Mouse (Mus musculus) heart, embryonic 13.5 days (tissue): Measurements from ENCODE around the gene Prtg. TPM values are rescaled to one million over a fixed set of nuclear protein-coding genes. Genes with fewer than 3 reads are reported as not detected.

ENCODE experiments used
- ATAC-seq: fragments of 200-750 bp; cut with Nextera tagmentation; 2 replicates; pipeline ENCODE4 v1.8.0; 2017; ENCODE audit warnings: moderate TSS enrichment; ENCODE audit not compliant: insufficient number of reproducible peaks, low FRiP score, low TSS enrichment; ENCODE audit errors: extremely low read depth
- H3K27ac ChIP-seq: fragments of 300-500 bp; sonication (generic); replicated peaks from 2 replicates; pipeline ENCODE4 v1.5.1; 2015; ENCODE audit warnings: moderate library complexity, mild to moderate bottlenecking, inconsistent platforms
- H3K27me3 ChIP-seq: fragments of 300-500 bp; sonication (generic); replicated peaks from 2 replicates; pipeline ENCODE4 v1.6.1; 2015; ENCODE audit warnings: mild to moderate bottlenecking, inconsistent platforms
- H3K36me3 ChIP-seq: fragments of 300-500 bp; sonication (generic); 2 replicates; pipeline ENCODE4 v1.6.1; 2015; ENCODE audit warnings: mild to moderate bottlenecking, inconsistent platforms
- H3K4me1 ChIP-seq: fragments of 300-500 bp; sonication (generic); 2 replicates; pipeline ENCODE4 v1.6.1; 2015; ENCODE audit warnings: inconsistent platforms
- H3K4me2 ChIP-seq: fragments of 300-500 bp; sonication (generic); 2 replicates; pipeline ENCODE4 v1.6.1; 2015; ENCODE audit warnings: inconsistent platforms, mild to moderate bottlenecking, moderate library complexity
- H3K4me3 ChIP-seq: fragments of 300-500 bp; sonication (generic); 2 replicates; pipeline ENCODE4 v1.5.1; 2015; ENCODE audit warnings: moderate library complexity, mild to moderate bottlenecking, inconsistent platforms
- H3K9ac ChIP-seq: fragments of 300-500 bp; sonication (generic); 2 replicates; pipeline ENCODE4 v1.6.1; 2015; ENCODE audit warnings: inconsistent platforms, mild to moderate bottlenecking, moderate library complexity
- H3K9me3 ChIP-seq: fragments of 300-500 bp; sonication (generic); 2 replicates; pipeline ENCODE4 v1.6.1; 2016; ENCODE audit warnings: inconsistent platforms
- WGBS: fragments of 180-500 bp; shearing (Covaris S2); methylation state at CpG from one replicate; pipeline ENCODE4 v1.1.7; 2015; ENCODE audit warnings: mixed read lengths; 5-methylcytosine and 5-hydroxymethylcytosine counted together
- polyA plus RNA-seq: library from polyadenylated mRNA; unstranded; fragments of >200 nt; fragmentation: Nextera tagmentation; extraction: Ambion mirVana; gene quantifications from 2 replicates; pipeline ENCODE4 v1.2.1, GENCODE M21; 2015

Prtg gene
- polyA plus RNA-seq, 1 experiment from 2014 or later = 0.92 TPM

DNA sequence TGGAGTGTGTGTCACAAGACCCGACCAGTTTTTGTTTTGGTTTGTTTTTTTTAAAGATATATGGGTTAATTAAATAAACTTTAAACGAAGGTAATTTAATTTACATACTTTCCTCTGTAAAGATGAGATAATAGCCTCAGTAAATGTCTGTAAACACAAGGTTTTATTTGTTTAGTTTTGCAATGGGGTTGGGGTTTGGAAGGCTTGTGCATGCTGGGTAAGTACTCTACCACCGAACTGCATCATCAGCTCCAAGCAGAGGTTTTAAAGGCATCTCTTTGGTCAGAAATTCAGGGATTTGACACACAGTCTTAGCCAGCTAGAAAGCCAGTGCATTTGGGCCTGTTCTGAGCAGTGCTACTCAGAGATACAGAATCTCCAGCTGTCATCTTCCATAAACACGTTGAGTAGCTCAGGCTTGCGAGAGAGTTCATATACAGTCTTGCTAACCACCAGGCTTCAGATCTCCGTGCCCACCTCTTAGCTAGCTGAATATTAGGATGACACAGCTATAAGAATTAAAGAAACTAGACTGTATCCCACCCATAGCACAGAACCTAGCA, 31.0 kb downstream of the Prtg start:
- Histone ChIP-seq H3K4me3 (no peak overlapping the region), H3K27ac (no peak overlapping the region), H3K4me2 (no peak overlapping the region), H3K36me3 (peaks cover 2% of the 10 kb centered on the region; the same call in 1 of the 2 replicates), H3K9me3 (no peaks in the 10 kb centered on the region), H3K27me3 (no peaks in the 10 kb centered on the region), H3K9ac (no peak overlapping the region), H3K4me1 (peaks cover 46% of the 10 kb centered on the region)
- no peak for ATAC-seq
- WGBS = 62% methylated on average over 6 of the region's 6 CpGs

DNA sequence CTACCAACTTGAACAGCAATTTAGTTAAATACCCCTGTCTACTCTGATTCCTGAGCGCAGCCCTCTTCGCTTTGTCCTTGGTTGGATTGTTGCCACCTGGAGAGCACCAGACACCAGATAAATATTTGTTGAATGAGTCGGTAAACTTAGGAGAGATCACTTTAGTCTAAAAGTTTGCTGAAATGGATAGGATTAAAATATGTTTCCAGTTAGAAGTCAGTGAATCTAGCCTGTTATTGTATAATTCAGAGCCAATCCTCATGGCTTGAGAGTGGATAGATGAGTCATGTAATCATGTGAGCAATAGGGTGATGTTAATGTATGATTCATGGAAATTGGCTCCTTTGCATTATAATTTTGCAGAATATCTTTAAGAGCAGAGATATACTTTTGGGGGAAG, 31.6 kb downstream of the Prtg start:
- WGBS = 76% methylated on average over 3 of the region's 3 CpGs
- peaks cover 7% of the 10 kb centered on the region; the same call in 1 of the 2 replicates for H3K36me3 ChIP-seq
- H3K9me3 ChIP-seq = no peaks in the 10 kb centered on the region
- H3K9ac ChIP-seq = no peak overlapping the region
- H3K27me3 ChIP-seq = no peaks in the 10 kb centered on the region
- H3K4me1 ChIP-seq = peaks cover 45% of the 10 kb centered on the region
- no peak overlapping the region for H3K4me2 ChIP-seq
- no peak for ATAC-seq
- H3K27ac ChIP-seq = no peak overlapping the region
- H3K4me3 ChIP-seq = no peak overlapping the region

DNA sequence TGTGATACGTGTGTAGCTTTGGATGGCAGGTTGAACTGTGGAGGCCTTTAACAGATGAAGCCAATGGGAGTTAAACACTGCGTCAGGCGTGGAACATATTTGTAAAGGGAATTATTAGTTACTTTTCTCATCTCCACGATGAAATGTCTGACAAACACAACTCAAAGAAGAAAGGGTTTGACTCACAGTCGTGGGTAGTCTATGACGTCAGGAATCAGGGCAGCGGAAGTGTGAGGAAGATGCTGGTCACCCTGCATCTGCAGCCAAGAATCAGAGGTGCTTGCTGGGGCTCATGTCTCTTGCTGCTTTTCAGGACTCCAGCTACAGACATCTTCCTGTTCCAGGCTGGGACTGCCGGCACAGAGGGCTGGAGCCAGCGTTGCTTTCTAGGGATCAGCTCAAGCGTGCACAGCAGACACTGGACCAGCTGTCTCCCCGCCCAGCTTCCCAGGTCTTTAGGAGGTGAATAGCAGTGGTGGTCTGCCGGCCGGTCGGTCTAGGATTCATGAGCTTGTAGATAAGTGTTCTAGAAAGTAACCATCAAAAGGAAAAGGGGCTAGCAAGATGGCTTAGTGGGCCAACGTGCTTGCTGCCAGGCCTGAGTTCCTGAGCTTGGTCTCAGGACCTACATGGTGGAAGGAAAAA, 32.8 kb downstream of the Prtg start:
- Histone ChIP-seq H3K36me3 (peaks cover 8% of the 10 kb centered on the region), H3K4me1 (peaks cover 33% of the 10 kb centered on the region), H3K4me3 (no peak overlapping the region), H3K9me3 (no peaks in the 10 kb centered on the region), H3K27ac (no peak overlapping the region), H3K9ac (no peak overlapping the region), H3K27me3 (no peaks in the 10 kb centered on the region), H3K4me2 (no peak overlapping the region)
- 77% methylated on average over 15 of the region's 15 CpGs for WGBS
- no peak for ATAC-seq

- Histone ChIP-seq H3K27ac (no peak overlapping the region), H3K4me1 (no peaks in the 10 kb centered on the region), H3K9ac (no peak overlapping the region), H3K4me3 (no peak overlapping the region), H3K9me3 (no peaks in the 10 kb centered on the region), H3K36me3 (peaks cover 38% of the 10 kb centered on the region), H3K4me2 (no peak overlapping the region), H3K27me3 (no peaks in the 10 kb centered on the region)
- ATAC-seq = no peak
- WGBS = 93% methylated on average over 5 of the region's 5 CpGs
Observed at GRCm38 (mm10) chr9:72844496-72844895, 37.8 kb downstream of the Prtg start.

DNA sequence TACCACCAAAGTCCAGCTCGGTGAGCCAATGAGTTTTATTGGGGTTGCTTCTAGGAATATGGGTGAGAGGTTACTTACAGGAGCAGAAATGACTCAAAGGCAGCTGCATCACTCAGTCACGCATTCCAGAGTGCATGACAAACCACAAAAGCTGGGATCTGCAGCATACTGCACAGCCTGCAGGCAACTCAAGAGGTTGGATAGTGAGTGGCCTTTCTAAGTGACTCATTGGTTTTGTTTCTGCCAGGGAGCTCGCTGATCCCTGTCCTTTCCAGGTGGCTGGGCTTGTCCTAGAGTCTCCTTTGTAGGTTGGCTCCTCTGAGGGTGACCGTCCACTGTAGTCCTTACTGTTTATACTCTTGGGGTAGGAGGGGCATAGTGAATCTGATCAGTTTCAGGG, 39.5 kb downstream of the Prtg start:
- Histone ChIP-seq H3K36me3 (peaks cover 47% of the 10 kb centered on the region), H3K27me3 (no peaks in the 10 kb centered on the region), H3K9me3 (no peaks in the 10 kb centered on the region), H3K4me2 (no peak overlapping the region), H3K27ac (no peak overlapping the region; the same call in 1 of the 2 replicates), H3K4me1 (no peaks in the 10 kb centered on the region), H3K4me3 (no peak overlapping the region), H3K9ac (no peak overlapping the region)
- ATAC-seq = no peak
- 67% methylated on average over 4 of the region's 4 CpGs for WGBS

DNA sequence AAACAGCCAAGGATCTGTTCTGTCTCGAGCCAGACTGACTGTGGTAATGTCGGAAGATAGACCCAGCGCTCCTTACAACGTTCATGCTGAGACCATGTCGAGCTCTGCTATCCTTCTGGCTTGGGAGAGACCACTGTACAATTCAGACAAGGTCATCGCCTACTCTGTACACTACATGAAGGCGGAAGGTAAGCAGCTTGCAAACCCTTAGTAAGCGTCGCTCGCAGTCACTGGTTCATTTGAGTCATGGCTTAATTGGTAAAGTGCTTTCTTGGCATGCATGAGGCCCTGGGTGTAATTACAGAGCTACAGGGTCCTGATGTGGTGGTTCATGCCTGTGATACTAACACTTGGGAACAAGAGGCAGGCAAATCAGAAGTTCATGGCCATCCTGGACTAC, 44.9 kb downstream of the Prtg start:
- H3K27me3 ChIP-seq = no peaks in the 10 kb centered on the region
- H3K9me3 ChIP-seq = no peaks in the 10 kb centered on the region
- H3K4me1 ChIP-seq = peaks cover 12% of the 10 kb centered on the region
- no peak overlapping the region for H3K4me2 ChIP-seq
- peaks cover 35% of the 10 kb centered on the region for H3K36me3 ChIP-seq
- no peak overlapping the region for H3K27ac ChIP-seq
- H3K9ac ChIP-seq = no peak overlapping the region
- H3K4me3 ChIP-seq = no peak overlapping the region
- WGBS = 88% methylated on average over 10 of the region's 10 CpGs
- no peak for ATAC-seq

GRCm38 (mm10) chr9:72851979-72852378, 45.3 kb downstream of the Prtg start:
- WGBS = 77% methylated on average over 5 of the region's 5 CpGs
- ATAC-seq = no peak
- no peak overlapping the region for H3K4me3 ChIP-seq
- no peaks in the 10 kb centered on the region for H3K27me3 ChIP-seq
- peaks cover 35% of the 10 kb centered on the region for H3K36me3 ChIP-seq
- no peak overlapping the region for H3K9ac ChIP-seq
- no peak overlapping the region for H3K4me2 ChIP-seq
- H3K27ac ChIP-seq = no peak overlapping the region
- H3K9me3 ChIP-seq = no peaks in the 10 kb centered on the region
- H3K4me1 ChIP-seq = peaks cover 12% of the 10 kb centered on the region

DNA sequence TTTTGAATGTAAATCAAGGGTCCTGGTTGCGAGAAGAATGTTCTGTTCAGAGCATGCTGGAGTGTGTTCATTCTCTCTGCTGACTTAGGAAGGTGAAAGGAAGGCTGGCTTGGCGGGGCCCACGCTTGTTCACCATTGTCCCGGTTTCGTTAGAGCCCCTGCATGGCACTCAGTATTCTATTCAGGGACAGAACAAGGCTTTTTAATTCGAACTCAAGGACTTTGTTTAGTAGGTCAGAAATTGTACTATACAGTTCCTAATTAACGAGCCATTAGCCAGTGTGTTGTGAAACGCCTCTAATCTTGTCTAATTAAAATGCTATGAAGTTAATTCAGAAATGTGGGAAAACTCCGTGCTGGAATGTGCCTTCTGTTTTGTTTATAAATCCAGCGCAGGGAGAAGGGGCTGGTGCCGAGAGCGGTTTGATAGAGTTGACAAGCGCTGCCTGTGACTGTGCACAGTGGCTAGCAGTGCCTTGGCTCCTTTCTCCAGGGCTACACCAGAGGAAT, 47.1 kb downstream of the Prtg start:
- H3K4me1 ChIP-seq = peaks cover 12% of the 10 kb centered on the region
- no peak overlapping the region for H3K4me3 ChIP-seq
- no peaks in the 10 kb centered on the region for H3K27me3 ChIP-seq
- H3K36me3 ChIP-seq = peaks cover 41% of the 10 kb centered on the region
- peak overlapping the region; percentile 44 for H3K9ac ChIP-seq
- no peak overlapping the region; the same call in 1 of the 2 replicates for H3K27ac ChIP-seq
- ATAC-seq = no peak
- H3K9me3 ChIP-seq = no peaks in the 10 kb centered on the region
- 59% methylated on average over 13 of the region's 13 CpGs for WGBS
- H3K4me2 ChIP-seq = peak overlapping the region; percentile 32; the same call in 1 of the 2 replicates

GRCm38 (mm10) chr9:72856721-72857120, 50.0 kb downstream of the Prtg start:
- no peak overlapping the region for H3K27ac ChIP-seq
- no peaks in the 10 kb centered on the region for H3K9me3 ChIP-seq
- H3K36me3 ChIP-seq = peaks cover 25% of the 10 kb centered on the region
- no peak overlapping the region for H3K4me3 ChIP-seq
- H3K4me1 ChIP-seq = peaks cover 12% of the 10 kb centered on the region
- H3K27me3 ChIP-seq = no peaks in the 10 kb centered on the region
- WGBS = 91% methylated on average over 24 of the region's 24 CpGs
- no peak for ATAC-seq
- H3K4me2 ChIP-seq = no peak overlapping the region
- H3K9ac ChIP-seq = no peak overlapping the region

DNA sequence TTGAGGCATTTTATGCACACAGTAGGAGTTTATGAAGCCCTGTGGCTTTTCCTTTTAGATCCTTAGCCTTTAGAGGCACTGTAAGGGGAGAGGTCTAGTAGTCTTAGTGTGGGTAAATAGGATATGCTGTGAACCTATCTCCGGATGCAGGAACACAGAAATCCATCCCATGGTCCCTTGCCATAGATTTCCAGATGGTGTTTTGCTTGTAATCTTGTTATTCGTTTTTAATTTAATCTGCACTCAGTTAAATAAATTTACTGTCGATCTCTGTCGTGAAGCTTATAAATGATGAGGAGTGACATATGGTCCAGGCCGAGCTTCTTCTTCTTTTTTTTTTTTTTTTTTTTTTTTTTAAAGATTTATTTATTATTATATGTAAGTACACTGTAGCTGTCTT, 54.1 kb downstream of the Prtg start:
- 71% methylated on average over 5 of the region's 5 CpGs for WGBS
- no peaks in the 10 kb centered on the region for H3K27me3 ChIP-seq
- no peak overlapping the region for H3K4me2 ChIP-seq
- no peak for ATAC-seq
- no peak overlapping the region for H3K27ac ChIP-seq
- no peak overlapping the region for H3K4me3 ChIP-seq
- H3K9ac ChIP-seq = no peak overlapping the region
- no peaks in the 10 kb centered on the region for H3K4me1 ChIP-seq
- peaks cover 18% of the 10 kb centered on the region for H3K36me3 ChIP-seq
- no peaks in the 10 kb centered on the region for H3K9me3 ChIP-seq

GRCm38 (mm10) chr9:72861235-72861634, 54.6 kb downstream of the Prtg start:
- WGBS = 79% methylated on average over 10 of the region's 10 CpGs
- no peaks in the 10 kb centered on the region for H3K27me3 ChIP-seq
- no peak overlapping the region for H3K27ac ChIP-seq
- no peak overlapping the region for H3K9ac ChIP-seq
- no peaks in the 10 kb centered on the region for H3K9me3 ChIP-seq
- no peaks in the 10 kb centered on the region for H3K4me1 ChIP-seq
- H3K4me2 ChIP-seq = no peak overlapping the region
- peaks cover 18% of the 10 kb centered on the region for H3K36me3 ChIP-seq
- H3K4me3 ChIP-seq = no peak overlapping the region
- ATAC-seq = no peak

DNA sequence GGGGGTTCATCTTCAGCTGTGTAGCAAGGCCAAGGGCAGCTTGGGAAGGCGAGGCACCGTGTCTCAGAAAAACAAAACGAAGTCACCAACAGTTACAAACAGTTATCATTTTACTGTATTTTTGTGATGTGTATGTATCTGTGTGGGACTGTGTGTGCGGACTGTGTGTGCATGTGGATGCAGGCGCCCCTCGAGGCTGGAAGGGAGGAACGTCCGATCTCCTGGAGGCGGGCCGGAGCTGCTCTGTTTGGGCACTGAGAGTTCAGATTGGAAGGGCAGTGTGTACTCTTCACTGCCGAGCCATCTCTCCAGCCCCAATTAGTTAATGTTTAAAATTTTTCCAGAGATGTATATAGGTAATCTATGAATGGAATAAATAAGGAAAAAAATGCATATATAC, 55.5 kb downstream of the Prtg start:
- no peak for ATAC-seq

More for the DNA sequence above, 55.5 kb downstream of the Prtg start:
- no peaks in the 10 kb centered on the region for H3K9me3 ChIP-seq
- H3K4me3 ChIP-seq = no peak overlapping the region
- H3K27me3 ChIP-seq = no peaks in the 10 kb centered on the region
- H3K27ac ChIP-seq = no peak overlapping the region
- no peak overlapping the region for H3K4me2 ChIP-seq
- WGBS = 83% methylated on average over 11 of the region's 11 CpGs
- peaks cover 16% of the 10 kb centered on the region for H3K36me3 ChIP-seq
- H3K9ac ChIP-seq = no peak overlapping the region
- no peaks in the 10 kb centered on the region for H3K4me1 ChIP-seq
